Mouse (Mus musculus) neural tube, embryonic 14.5 days (tissue): ENCODE measurements around the gene Mien1. TPM values are rescaled to one million over a fixed set of nuclear protein-coding genes. Genes with fewer than 3 reads are reported as not detected.

Experiments
- ATAC-seq: fragments of 200-750 bp; cut with Nextera tagmentation; 2 replicates; pipeline ENCODE4 v1.8.0; 2017; ENCODE audit warnings: low read depth, mild to moderate bottlenecking, moderate TSS enrichment, moderate library complexity
- H3K27ac ChIP-seq: fragments of 300-500 bp; sonication (generic); 2 replicates; pipeline ENCODE4 v1.5.1; 2014; ENCODE audit warnings: low read depth, mild to moderate bottlenecking, control low read depth, low read length, moderate library complexity, mixed read lengths
- H3K27me3 ChIP-seq: fragments of 300-500 bp; sonication (generic); 2 replicates; pipeline ENCODE4 v1.6.1; 2014; ENCODE audit warnings: low read length; ENCODE audit not compliant: control insufficient read depth, insufficient read depth
- H3K36me3 ChIP-seq: fragments of 300-500 bp; sonication (generic); 2 replicates; pipeline ENCODE4 v1.6.1; 2014; ENCODE audit warnings: low read length, mixed read lengths; ENCODE audit not compliant: control insufficient read depth, insufficient read depth
- H3K4me1 ChIP-seq: fragments of 300-500 bp; sonication (generic); 2 replicates; pipeline ENCODE4 v1.6.1; 2014; ENCODE audit warnings: low read length; ENCODE audit not compliant: control insufficient read depth, insufficient read depth
- H3K4me2 ChIP-seq: fragments of 300-500 bp; sonication (generic); 2 replicates; pipeline ENCODE4 v1.6.1; 2014; ENCODE audit warnings: mild to moderate bottlenecking, low read depth, low read length, control low read depth
- H3K4me3 ChIP-seq: fragments of 300-500 bp; sonication (generic); 2 replicates; pipeline ENCODE4 v1.5.1; 2014; ENCODE audit warnings: low read depth, low read length, control low read depth, mixed read lengths
- H3K9ac ChIP-seq: fragments of 300-500 bp; sonication (generic); replicated peaks from 2 replicates; pipeline ENCODE4 v1.6.1; 2014; ENCODE audit warnings: low read depth, mild to moderate bottlenecking, control low read depth, low read length, mixed read lengths
- H3K9me3 ChIP-seq: fragments of 300-500 bp; sonication (generic); 2 replicates; pipeline ENCODE4 v1.6.1; 2016; ENCODE audit warnings: low read length; ENCODE audit not compliant: control insufficient read depth
- WGBS: fragments of 180-500 bp; shearing (Covaris S2); extraction: QIAGEN DNeasy Blood & Tissue Kit; methylation state at CpG from one replicate; pipeline ENCODE4 v1.1.7; 2014; 5-methylcytosine and 5-hydroxymethylcytosine counted together
- polyA plus RNA-seq: library from polyadenylated mRNA; unstranded; fragments of >200 nt; fragmentation: Nextera tagmentation; extraction: Ambion mirVana; gene quantifications from 2 replicates; pipeline ENCODE4 v1.2.1, GENCODE M21; 2014

The Mien1 gene
- polyA plus RNA-seq, 1 experiment from 2014 or later, result 247 TPM

- Histone ChIP-seq H3K4me1 (0 out of 2 replicates have a peak, but pooled peaks cover 5% of the 10 kb centered on the region), H3K4me3 (no peak overlapping the region), H3K27me3 (peaks cover 7% of the 10 kb centered on the region), H3K36me3 (no peaks in the 10 kb centered on the region), H3K9me3 (no peaks in the 10 kb centered on the region), H3K9ac (no peak overlapping the region), H3K4me2 (no peak overlapping the region), H3K27ac (no peak overlapping the region)
- no peak for ATAC-seq
- 93% methylated on average over 6 of the region's 6 CpGs for WGBS
Observed at GRCm38 (mm10) chr11:98462255-98462654, 23.5 kb upstream of the Mien1 start.

- Histone ChIP-seq H3K36me3 (no peaks in the 10 kb centered on the region), H3K4me1 (0 out of 2 replicates have a peak, but pooled peaks cover 5% of the 10 kb centered on the region), H3K27me3 (peaks cover 7% of the 10 kb centered on the region), H3K27ac (no peak overlapping the region), H3K4me3 (no peak overlapping the region), H3K9me3 (no peaks in the 10 kb centered on the region), H3K9ac (no peak overlapping the region), H3K4me2 (no peak overlapping the region)
- no peak for ATAC-seq
- 49% methylated on average over 6 of the region's 6 CpGs for WGBS
Observed at GRCm38 (mm10) chr11:98461109-98461720, 22.4 kb upstream of the Mien1 start.

GRCm38 (mm10) chr11:98459860-98460259 lies 21.1 kb upstream of the Mien1 start:
- no peak overlapping the region for H3K4me2 ChIP-seq
- H3K9me3 ChIP-seq, result no peaks in the 10 kb centered on the region
- 0 out of 2 replicates have a peak, but pooled peaks cover 5% of the 10 kb centered on the region for H3K4me1 ChIP-seq
- H3K27ac ChIP-seq, result no peak overlapping the region
- H3K4me3 ChIP-seq, result no peak overlapping the region
- H3K9ac ChIP-seq, result no peak overlapping the region
- no peak for ATAC-seq
- 86% methylated on average over 9 of the region's 9 CpGs for WGBS
- H3K36me3 ChIP-seq, result no peaks in the 10 kb centered on the region
- peaks cover 7% of the 10 kb centered on the region for H3K27me3 ChIP-seq

- no peaks in the 10 kb centered on the region for H3K9me3 ChIP-seq
- 0 out of 2 replicates have a peak, but pooled peaks cover 5% of the 10 kb centered on the region for H3K4me1 ChIP-seq
- H3K9ac ChIP-seq, result no peak overlapping the region
- H3K4me2 ChIP-seq, result no peak overlapping the region
- H3K36me3 ChIP-seq, result no peaks in the 10 kb centered on the region
- no peak overlapping the region for H3K4me3 ChIP-seq
- H3K27me3 ChIP-seq, result peaks cover 7% of the 10 kb centered on the region
- no peak overlapping the region for H3K27ac ChIP-seq
- ATAC-seq, result no peak
- WGBS, result 14% methylated on average over 11 of the region's 11 CpGs
Observed at GRCm38 (mm10) chr11:98459071-98459741, 20.4 kb upstream of the Mien1 start.

- peak overlapping the region; percentile 34; the same call in 1 of the 2 replicates for H3K27ac ChIP-seq
- 0 out of 2 replicates have a peak, but pooled peaks cover 5% of the 10 kb centered on the region for H3K4me1 ChIP-seq
- no peaks in the 10 kb centered on the region for H3K9me3 ChIP-seq
- H3K36me3 ChIP-seq, result no peaks in the 10 kb centered on the region
- WGBS, result 4% methylated on average over 21 of the region's 30 CpGs
- H3K4me2 ChIP-seq, result peak overlapping the region; percentile 79
- ATAC-seq, result peak; percentile 22; the same call in 1 of the 2 replicates
- peak overlapping the region; percentile 67 for H3K9ac ChIP-seq
- peak overlapping the region; percentile 52 for H3K4me3 ChIP-seq
- H3K27me3 ChIP-seq, result peaks cover 7% of the 10 kb centered on the region
Observed at GRCm38 (mm10) chr11:98458121-98458990, 19.6 kb upstream of the Mien1 start.

GRCm38 (mm10) chr11:98457367-98458120 lies 18.8 kb upstream of the Mien1 start:
- Histone ChIP-seq H3K36me3 (no peaks in the 10 kb centered on the region), H3K4me2 (peak overlapping the region; percentile 79), H3K9ac (peak overlapping the region; percentile 67), H3K4me3 (peak overlapping the region; percentile 52), H3K27ac (peak overlapping the region; percentile 73), H3K4me1 (0 out of 2 replicates have a peak, but pooled peaks cover 5% of the 10 kb centered on the region), H3K27me3 (peaks cover 7% of the 10 kb centered on the region), H3K9me3 (no peaks in the 10 kb centered on the region)
- WGBS, result 0% methylated on average over 47 of the region's 64 CpGs
- ATAC-seq, result peak; percentile 81

- Histone ChIP-seq H3K4me1 (0 out of 2 replicates have a peak, but pooled peaks cover 5% of the 10 kb centered on the region), H3K27me3 (peaks cover 7% of the 10 kb centered on the region), H3K4me2 (peak overlapping the region; percentile 79), H3K4me3 (peak overlapping the region; percentile 52), H3K9me3 (no peaks in the 10 kb centered on the region), H3K9ac (peak overlapping the region; percentile 67), H3K36me3 (no peaks in the 10 kb centered on the region), H3K27ac (peak overlapping the region; percentile 73)
- peak; percentile 26; the same call in 1 of the 2 replicates for ATAC-seq
- WGBS, result 32% methylated on average over 9 of the region's 9 CpGs
Observed at GRCm38 (mm10) chr11:98456945-98457344, 18.2 kb upstream of the Mien1 start.

GRCm38 (mm10) chr11:98456545-98456944 lies 17.8 kb upstream of the Mien1 start:
- Histone ChIP-seq H3K4me1 (0 out of 2 replicates have a peak, but pooled peaks cover 5% of the 10 kb centered on the region), H3K4me2 (no peak overlapping the region), H3K27ac (no peak overlapping the region), H3K9ac (no peak overlapping the region), H3K27me3 (peaks cover 7% of the 10 kb centered on the region), H3K9me3 (no peaks in the 10 kb centered on the region), H3K4me3 (no peak overlapping the region), H3K36me3 (no peaks in the 10 kb centered on the region)
- 84% methylated on average over 5 of the region's 5 CpGs for WGBS
- ATAC-seq, result no peak
